Mouse (Mus musculus) C2C12 (cell line): ENCODE data around the gene Foxe1. TPM values are rescaled to one million over a fixed set of nuclear protein-coding genes. Genes with fewer than 3 reads are reported as not detected.

Experiments used
- H3K27me3 ChIP-seq: one replicate; pipeline ENCODE4 v1.6.1; 2011; ENCODE audit not compliant: control insufficient read depth, insufficient read depth, insufficient read length
- H3K36me3 ChIP-seq: one replicate; pipeline ENCODE4 v1.6.1; 2011; ENCODE audit not compliant: control insufficient read depth, insufficient read depth
- H3K4me3 ChIP-seq: one replicate; pipeline ENCODE4 v1.5.1; 2011; ENCODE audit warnings: mild to moderate bottlenecking, control low read depth; ENCODE audit not compliant: poor library complexity, insufficient read depth, severe bottlenecking
- H3K79me2 ChIP-seq: one replicate; pipeline ENCODE4 v1.6.1; 2011; ENCODE audit not compliant: control insufficient read depth, insufficient read depth
- H3K79me3 ChIP-seq: one replicate; pipeline ENCODE4 v1.6.1; 2011; ENCODE audit warnings: low read depth, control low read depth
- H3ac ChIP-seq: one replicate; pipeline ENCODE3; 2011; ENCODE audit warnings: low read depth; ENCODE audit not compliant: control insufficient read depth, insufficient read length
- CEBPB ChIP-seq: IDR thresholded peaks from one replicate; pipeline ENCODE4 v1.6.1; 2011; ENCODE audit warnings: low read depth, mild to moderate bottlenecking, control low read depth, moderate library complexity
- CTCF ChIP-seq: IDR thresholded peaks from one replicate; pipeline ENCODE4 v1.5.1; 2011; ENCODE audit not compliant: control insufficient read depth, insufficient read depth, insufficient read length
- FOSL1 ChIP-seq: IDR thresholded peaks from one replicate; pipeline ENCODE4 v1.8.0; 2011; ENCODE audit warnings: mild to moderate bottlenecking, low read length; ENCODE audit not compliant: poor library complexity, insufficient read depth, severe bottlenecking
- MAX ChIP-seq: IDR thresholded peaks from one replicate; pipeline ENCODE4 v1.6.1; 2011; ENCODE audit warnings: mild to moderate bottlenecking, control low read depth
- MYOD1 ChIP-seq: IDR thresholded peaks from one replicate; pipeline ENCODE4 v1.6.1; 2011; ENCODE audit warnings: low read depth; ENCODE audit not compliant: control insufficient read depth, insufficient read length
- MYOG ChIP-seq: IDR thresholded peaks from one replicate; pipeline ENCODE4 v1.6.1; 2011; ENCODE audit not compliant: control insufficient read depth, insufficient read length; ENCODE audit errors: extremely low read depth
- USF1 ChIP-seq: IDR thresholded peaks from one replicate; pipeline ENCODE4 v1.6.1; 2011; ENCODE audit warnings: low read depth, mild to moderate bottlenecking, control low read depth, moderate library complexity
- polyA plus RNA-seq: library from polyadenylated mRNA; unstranded; fragments of >200 nt; fragmentation: generic; extraction: Trizol; gene quantifications from one replicate; pipeline ENCODE4 v1.2.1, GENCODE M21; 2012; ENCODE audit warnings: missing spikeins

Gene Foxe1
- polyA plus RNA-seq, 1 experiment, result not detected

DNA sequence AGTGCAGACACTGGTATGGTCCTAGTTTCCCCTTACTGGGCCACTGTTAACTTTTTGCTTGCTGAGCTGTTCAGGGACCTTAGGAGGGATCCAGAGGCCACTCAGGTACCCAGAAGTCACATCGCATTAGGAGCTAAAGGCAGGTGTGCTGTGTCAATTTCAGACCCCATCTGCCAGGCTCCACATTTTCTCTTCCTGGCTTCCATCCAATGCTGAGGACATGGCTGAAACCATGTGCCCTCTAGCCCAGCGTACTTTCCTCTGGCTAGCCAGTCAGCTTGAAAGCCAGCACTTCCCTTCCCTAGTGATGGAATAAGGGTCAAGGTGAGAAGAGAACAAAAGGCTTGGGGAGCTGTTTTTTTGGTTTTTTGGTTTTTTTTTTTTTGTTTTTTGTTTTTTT lies 31.8 kb upstream of the Foxe1 start:
- no peaks in the 10 kb centered on the region for H3K79me2 ChIP-seq
- no peak overlapping the region for H3ac ChIP-seq
- TF ChIP-seq CEBPB (no peak), MYOD1 (no peak), MAX (no peak), USF1 (no peak), FOSL1 (no peak), MYOG (no peak)

DNA sequence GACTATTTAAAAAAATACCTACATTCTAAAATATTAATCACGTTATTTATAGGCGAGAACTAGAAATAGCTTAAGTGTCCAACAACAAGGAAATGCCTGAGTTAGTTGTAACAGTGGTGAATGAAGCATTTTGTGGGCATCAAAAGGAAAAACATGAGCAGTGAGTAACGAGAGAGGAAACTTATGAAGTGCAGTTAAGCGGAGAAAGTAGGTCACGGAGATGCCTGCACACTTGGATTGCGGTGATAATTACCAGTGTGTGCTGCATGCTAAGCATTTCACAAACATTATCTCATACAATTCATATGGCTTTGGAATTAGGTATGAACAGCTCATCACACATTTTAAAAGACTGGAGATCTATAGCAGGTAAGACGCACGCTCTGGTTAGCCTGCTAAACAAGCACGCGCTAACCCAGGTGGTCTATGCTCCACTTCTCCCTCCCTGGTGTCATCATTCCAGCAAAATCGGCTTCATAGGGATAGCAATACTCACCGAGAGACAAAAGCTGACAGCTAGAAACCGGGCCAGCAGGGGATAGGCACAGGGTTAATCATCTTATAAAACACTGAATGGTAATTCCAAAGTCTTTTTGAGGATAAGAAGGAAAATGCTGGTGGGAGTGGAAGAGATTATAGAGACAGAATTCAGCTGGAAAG lies 21.5 kb upstream of the Foxe1 start:
- H3K79me3 ChIP-seq, result no peaks in the 10 kb centered on the region
- H3ac ChIP-seq, result no peak overlapping the region
- H3K4me3 ChIP-seq, result no peak overlapping the region
- H3K79me2 ChIP-seq, result no peaks in the 10 kb centered on the region
- peaks cover 16% of the 10 kb centered on the region for H3K27me3 ChIP-seq
- no peak for TF ChIP-seq FOSL1
- TF ChIP-seq CEBPB, result no peak
- no peak for TF ChIP-seq MYOD1
- no peak for TF ChIP-seq USF1
- no peak for TF ChIP-seq MAX
- TF ChIP-seq MYOG, result no peak
- no peak for TF ChIP-seq CTCF
- H3K36me3 ChIP-seq, result no peaks in the 10 kb centered on the region

More for the DNA sequence above, 31.8 kb upstream of the Foxe1 start:
- H3K79me3 ChIP-seq, result no peaks in the 10 kb centered on the region
- no peak overlapping the region for H3K4me3 ChIP-seq
- peaks cover 4% of the 10 kb centered on the region for H3K27me3 ChIP-seq
- H3K36me3 ChIP-seq, result no peaks in the 10 kb centered on the region

DNA sequence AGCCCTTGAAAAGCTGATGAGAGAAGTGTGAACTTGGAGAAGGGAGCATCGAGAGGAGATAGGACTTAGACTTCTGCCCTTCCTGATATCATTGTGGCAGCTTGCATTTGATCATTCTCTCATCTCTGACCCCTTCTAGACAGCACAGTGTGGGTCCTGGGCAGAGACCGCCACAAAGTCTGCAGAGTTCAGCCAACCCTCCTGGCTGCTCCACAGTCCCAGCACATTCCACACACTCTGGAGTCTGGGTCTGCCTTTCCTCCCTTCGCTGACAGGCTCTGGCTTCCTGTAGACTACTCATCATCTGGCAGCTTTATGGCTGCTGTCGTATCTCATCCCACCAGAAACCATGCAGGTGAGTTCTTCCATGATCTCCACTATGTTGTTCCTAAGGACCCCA lies 20.7 kb upstream of the Foxe1 start:
- no peaks in the 10 kb centered on the region for H3K79me3 ChIP-seq
- no peak overlapping the region for H3K4me3 ChIP-seq

DNA sequence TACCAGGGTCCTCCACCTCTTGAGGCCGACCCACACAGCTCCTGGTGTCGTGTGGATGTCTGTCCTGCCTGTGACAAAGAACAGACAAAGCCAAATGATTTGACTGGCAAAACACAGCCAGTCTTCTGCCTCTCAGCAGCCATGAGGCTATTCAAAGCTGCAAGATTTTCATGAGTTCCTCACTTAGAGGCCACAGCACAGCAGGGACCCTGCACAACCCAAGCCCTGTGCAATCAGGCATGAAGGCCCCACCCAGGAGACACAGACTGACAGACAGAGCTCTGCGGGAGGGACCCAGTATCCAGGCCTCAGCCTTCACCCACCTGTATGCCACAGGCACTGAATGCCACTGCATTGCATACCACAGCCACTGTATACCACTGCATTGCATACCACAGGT lies 14.5 kb upstream of the Foxe1 start:
- no peaks in the 10 kb centered on the region for H3K27me3 ChIP-seq
- no peaks in the 10 kb centered on the region for H3K36me3 ChIP-seq
- H3K79me2 ChIP-seq, result no peaks in the 10 kb centered on the region
- H3K4me3 ChIP-seq, result no peak overlapping the region
- no peak overlapping the region for H3ac ChIP-seq
- no peak for TF ChIP-seq MAX
- TF ChIP-seq MYOG, result no peak
- TF ChIP-seq MYOD1, result no peak
- TF ChIP-seq CEBPB, result no peak
- TF ChIP-seq USF1, result no peak
- TF ChIP-seq CTCF, result no peak
- TF ChIP-seq FOSL1, result no peak
- no peaks in the 10 kb centered on the region for H3K79me3 ChIP-seq

More for the DNA sequence above, 20.7 kb upstream of the Foxe1 start:
- Histone ChIP-seq H3K27me3 (peaks cover 16% of the 10 kb centered on the region), H3K36me3 (no peaks in the 10 kb centered on the region), H3ac (no peak overlapping the region), H3K79me2 (no peaks in the 10 kb centered on the region)
- TF ChIP-seq CEBPB, result no peak
- TF ChIP-seq MYOG, result no peak
- TF ChIP-seq CTCF, result no peak
- TF ChIP-seq FOSL1, result no peak
- no peak for TF ChIP-seq USF1
- no peak for TF ChIP-seq MAX
- no peak for TF ChIP-seq MYOD1

DNA sequence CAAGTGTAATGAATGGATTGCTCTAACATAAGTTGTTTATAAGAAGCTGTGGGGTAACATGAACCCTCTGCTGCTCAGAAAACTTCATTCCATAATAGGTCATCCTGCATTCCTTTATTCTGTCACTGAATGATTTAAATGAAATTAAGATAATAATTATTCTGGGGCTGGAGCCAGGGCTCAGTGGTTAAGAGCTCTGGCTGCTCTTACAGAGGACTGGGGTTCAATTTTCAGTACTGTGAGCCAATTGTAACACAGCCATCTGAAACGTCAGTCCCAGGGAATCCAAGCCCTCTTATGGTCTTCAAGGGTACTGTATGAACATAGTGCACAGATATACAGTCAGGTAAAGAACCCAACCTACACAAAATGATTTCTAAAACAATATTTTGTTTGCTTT lies 7.6 kb upstream of the Foxe1 start:
- H3K79me3 ChIP-seq, result no peaks in the 10 kb centered on the region
- no peaks in the 10 kb centered on the region for H3K36me3 ChIP-seq
- TF ChIP-seq MYOD1 (no peak), CTCF (no peak), FOSL1 (no peak), USF1 (no peak), CEBPB (no peak), MYOG (no peak), MAX (no peak)
- H3ac ChIP-seq, result no peak overlapping the region
- peaks cover 18% of the 10 kb centered on the region for H3K27me3 ChIP-seq
- H3K4me3 ChIP-seq, result no peak overlapping the region
- no peaks in the 10 kb centered on the region for H3K79me2 ChIP-seq

DNA sequence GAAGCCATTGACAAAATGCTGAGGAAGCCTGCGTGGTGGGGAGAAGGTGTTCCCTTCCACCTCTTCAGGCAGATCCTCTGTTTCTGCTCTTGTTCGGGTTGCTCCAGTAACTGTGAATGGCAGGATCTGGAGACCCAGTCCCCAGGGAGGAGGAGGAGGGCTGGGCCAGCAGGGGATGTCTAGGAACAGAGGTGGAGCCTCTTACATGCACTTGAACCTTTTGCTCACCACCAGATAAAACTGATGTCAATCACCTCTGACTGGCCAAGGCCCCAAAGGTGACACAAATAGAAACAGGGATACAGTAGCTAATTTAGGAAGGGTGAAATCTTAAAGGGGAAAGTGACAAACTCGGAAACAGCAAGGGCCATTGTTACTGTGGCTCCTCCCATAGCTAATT lies 5.4 kb upstream of the Foxe1 start:
- H3K27me3 ChIP-seq, result peaks cover 25% of the 10 kb centered on the region
- TF ChIP-seq CEBPB (no peak), MYOD1 (no peak), USF1 (no peak), MYOG (no peak), FOSL1 (no peak), CTCF (no peak)
- H3K4me3 ChIP-seq, result no peak overlapping the region
- H3ac ChIP-seq, result no peak overlapping the region
- no peaks in the 10 kb centered on the region for H3K79me2 ChIP-seq
- no peaks in the 10 kb centered on the region for H3K36me3 ChIP-seq
- no peaks in the 10 kb centered on the region for H3K79me3 ChIP-seq
